Mouse (Mus musculus) cortical plate, adult 2 months (tissue): ENCODE results near the gene Mad1l1. TPM values are rescaled to one million over a fixed set of nuclear protein-coding genes. Genes with fewer than 3 reads are reported as not detected.

Experiments used
- H3K27ac ChIP-seq: fragments of 200-500 bp; 2 replicates; pipeline ENCODE4 v1.5.1; 2012; ENCODE audit warnings: low read length, control low read depth, inconsistent platforms; ENCODE audit not compliant: insufficient read depth
- H3K4me1 ChIP-seq: fragments of 200-500 bp; 2 replicates; pipeline ENCODE4 v1.6.1; 2011; ENCODE audit warnings: low read length; ENCODE audit not compliant: control insufficient read depth, insufficient read depth
- H3K4me3 ChIP-seq: fragments of 200-500 bp; 2 replicates; pipeline ENCODE4 v1.5.1; 2011; ENCODE audit warnings: mild to moderate bottlenecking, low read length, control low read depth; ENCODE audit not compliant: insufficient read depth
- CTCF ChIP-seq: fragments of 200-500 bp; IDR thresholded peaks from 2 replicates; pipeline ENCODE4 v1.5.1; 2011; ENCODE audit warnings: mild to moderate bottlenecking, control low read depth, low read length; ENCODE audit not compliant: insufficient read depth; ENCODE audit errors: extremely low read depth
- POLR2A ChIP-seq: fragments of 200-500 bp; IDR thresholded peaks from 2 replicates; pipeline ENCODE4 v1.6.1; 2011; ENCODE audit warnings: mild to moderate bottlenecking, low read length, control low read depth; ENCODE audit not compliant: insufficient read depth; ENCODE audit errors: extremely low read depth
- polyA plus RNA-seq: library from polyadenylated mRNA; depleted of rRNA; stranded (reverse); fragments of >200 nt; gene quantifications from 2 replicates; pipeline ENCODE4 v1.2.3, GENCODE M21; 2012

Gene Mad1l1
- polyA plus RNA-seq, 1 experiment: 17.1 TPM

GRCm38 (mm10) chr5:140249359-140250062 is 71.8 kb downstream of the Mad1l1 start:
- Histone ChIP-seq H3K27ac (no peak overlapping the region), H3K4me3 (no peak overlapping the region), H3K4me1 (peaks cover 10% of the 10 kb centered on the region)
- TF ChIP-seq CTCF (no peak), POLR2A (no peak)

- peaks cover 4% of the 10 kb centered on the region for H3K4me1 ChIP-seq
- TF ChIP-seq POLR2A (no peak), CTCF (no peak)
- no peak overlapping the region for H3K27ac ChIP-seq
- H3K4me3 ChIP-seq: no peak overlapping the region
Observed at GRCm38 (mm10) chr5:140248101-140248500, 73.3 kb downstream of the Mad1l1 start.

- TF ChIP-seq POLR2A: no peak
- no peak for TF ChIP-seq CTCF
- H3K4me1 ChIP-seq: no peaks in the 10 kb centered on the region
- H3K27ac ChIP-seq: no peak overlapping the region
- H3K4me3 ChIP-seq: no peak overlapping the region
Observed at GRCm38 (mm10) chr5:140240235-140240634, 81.1 kb downstream of the Mad1l1 start.

GRCm38 (mm10) chr5:140238880-140239279 is 82.5 kb downstream of the Mad1l1 start:
- TF ChIP-seq POLR2A: no peak
- no peak for TF ChIP-seq CTCF
- no peaks in the 10 kb centered on the region for H3K4me1 ChIP-seq
- no peak overlapping the region for H3K27ac ChIP-seq
- H3K4me3 ChIP-seq: no peak overlapping the region

GRCm38 (mm10) chr5:140230818-140231217 is 90.5 kb downstream of the Mad1l1 start:
- no peak overlapping the region for H3K27ac ChIP-seq
- H3K4me1 ChIP-seq: no peaks in the 10 kb centered on the region
- no peak for TF ChIP-seq CTCF
- TF ChIP-seq POLR2A: no peak
- H3K4me3 ChIP-seq: no peak overlapping the region

- TF ChIP-seq CTCF (no peak), POLR2A (no peak)
- no peaks in the 10 kb centered on the region for H3K4me1 ChIP-seq
- no peak overlapping the region for H3K4me3 ChIP-seq
- no peak overlapping the region for H3K27ac ChIP-seq
Observed at GRCm38 (mm10) chr5:140228306-140228705, 93.0 kb downstream of the Mad1l1 start.

- no peak overlapping the region for H3K4me3 ChIP-seq
- no peak for TF ChIP-seq CTCF
- TF ChIP-seq POLR2A: no peak
- H3K4me1 ChIP-seq: no peaks in the 10 kb centered on the region
- no peak overlapping the region for H3K27ac ChIP-seq
Observed at GRCm38 (mm10) chr5:140226871-140227270, 94.5 kb downstream of the Mad1l1 start.

GRCm38 (mm10) chr5:140225881-140226280 is 95.5 kb downstream of the Mad1l1 start:
- TF ChIP-seq POLR2A: no peak
- no peak for TF ChIP-seq CTCF
- H3K27ac ChIP-seq: no peak overlapping the region
- H3K4me3 ChIP-seq: no peak overlapping the region
- no peaks in the 10 kb centered on the region for H3K4me1 ChIP-seq

- no peak for TF ChIP-seq CTCF
- no peak for TF ChIP-seq POLR2A
- Histone ChIP-seq H3K27ac (no peak overlapping the region), H3K4me3 (no peak overlapping the region), H3K4me1 (no peaks in the 10 kb centered on the region)
Observed at GRCm38 (mm10) chr5:140225103-140225502, 96.2 kb downstream of the Mad1l1 start.

- TF ChIP-seq POLR2A (no peak), CTCF (no peak)
Observed at GRCm38 (mm10) chr5:140223070-140224053, 98.0 kb downstream of the Mad1l1 start.

More at GRCm38 (mm10) chr5:140223070-140224053, 98.0 kb downstream of the Mad1l1 start:
- Histone ChIP-seq H3K27ac (no peak overlapping the region; the same call in 1 of the 2 replicates), H3K4me3 (no peak overlapping the region), H3K4me1 (no peaks in the 10 kb centered on the region)
